Mouse (Mus musculus) intestine, embryonic 14.5 days (tissue): ENCODE data around the gene Vti1a. TPM values are rescaled to one million over a fixed set of nuclear protein-coding genes. Genes with fewer than 3 reads are reported as not detected.
A peak's percentile ranks its signal among the peaks of the same experiment; 100 is the strongest.

ENCODE experiments used
- ATAC-seq: fragments of 200-750 bp; cut with Nextera tagmentation; replicated peaks from 2 replicates; pipeline ENCODE4 v1.8.0; 2017; ENCODE audit warnings: low read depth, moderate number of reproducible peaks, moderate TSS enrichment, moderate library complexity; ENCODE audit not compliant: low FRiP score, low TSS enrichment
- DNase-seq: peaks from one replicate; pipeline ENCODE4 v3.0.0-alpha.2; 2018; ENCODE audit warnings: low spot score
- H3K27ac ChIP-seq: fragments of 300-500 bp; sonication (generic); 2 replicates; pipeline ENCODE4 v1.5.1; 2014; ENCODE audit warnings: low read depth, mild to moderate bottlenecking, control low read depth
- H3K27me3 ChIP-seq: fragments of 300-500 bp; sonication (generic); replicated peaks from 2 replicates; pipeline ENCODE4 v1.6.1; 2014; ENCODE audit warnings: low read length, control low read depth; ENCODE audit not compliant: control insufficient read depth, insufficient read depth
- H3K36me3 ChIP-seq: fragments of 300-500 bp; sonication (generic); 2 replicates; pipeline ENCODE4 v1.6.1; 2014; ENCODE audit warnings: low read length, control low read depth; ENCODE audit not compliant: control insufficient read depth, insufficient read depth
- H3K4me1 ChIP-seq: fragments of 300-500 bp; sonication (generic); replicated peaks from 2 replicates; pipeline ENCODE4 v1.6.1; 2014; ENCODE audit warnings: low read length, control low read depth, mixed read lengths; ENCODE audit not compliant: control insufficient read depth, insufficient read depth
- H3K4me2 ChIP-seq: fragments of 300-500 bp; sonication (generic); 2 replicates; pipeline ENCODE4 v1.6.1; 2014; ENCODE audit warnings: low read length
- H3K4me3 ChIP-seq: fragments of 300-500 bp; sonication (generic); 2 replicates; pipeline ENCODE4 v1.5.1; 2014; ENCODE audit warnings: low read depth, low read length, control low read depth, mixed read lengths
- H3K9ac ChIP-seq: fragments of 300-500 bp; sonication (generic); 2 replicates; pipeline ENCODE4 v1.6.1; 2014; ENCODE audit warnings: mild to moderate bottlenecking, low read length
- H3K9me3 ChIP-seq: fragments of 300-500 bp; sonication (generic); 2 replicates; pipeline ENCODE4 v1.6.1; 2016; ENCODE audit warnings: low read length, control low read depth; ENCODE audit not compliant: control insufficient read depth
- WGBS: fragments of 180-500 bp; shearing (Covaris S2); extraction: QIAGEN DNeasy Blood & Tissue Kit; methylation state at CpG from one replicate; pipeline ENCODE4 v1.1.7; 2014; 5-methylcytosine and 5-hydroxymethylcytosine counted together
- polyA plus RNA-seq: library from polyadenylated mRNA; unstranded; fragments of >200 nt; fragmentation: Nextera tagmentation; extraction: Ambion mirVana; gene quantifications from 2 replicates; pipeline ENCODE4 v1.2.1, GENCODE M21; 2014

Vti1a gene
- polyA plus RNA-seq, 1 experiment from 2014 or later, result 23.5 TPM

DNA sequence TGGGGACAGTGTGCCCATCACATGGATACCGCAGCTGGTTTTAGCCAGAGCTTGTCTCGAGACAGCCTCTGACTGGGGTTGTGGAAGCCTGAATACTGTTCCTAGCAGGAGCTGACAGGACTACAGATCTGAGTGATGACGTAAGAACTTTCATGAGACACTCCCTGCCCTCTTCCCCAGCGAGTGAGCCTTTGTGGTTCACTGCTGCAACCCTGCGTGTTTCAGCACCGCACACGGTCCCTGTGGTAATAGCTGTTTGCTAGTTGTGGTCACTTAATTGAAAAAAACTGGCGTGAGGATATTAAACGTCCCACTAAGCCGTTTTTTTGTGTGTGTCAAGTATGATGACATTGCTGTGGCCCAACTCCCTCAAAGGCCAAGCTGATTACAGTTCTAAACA lies 232.6 kb downstream of the Vti1a start:
- no peak overlapping the region for H3K4me3 ChIP-seq
- no peaks in the 10 kb centered on the region for H3K4me1 ChIP-seq
- no peaks in the 10 kb centered on the region for H3K27me3 ChIP-seq
- H3K4me2 ChIP-seq, result no peak overlapping the region
- no peak overlapping the region for H3K27ac ChIP-seq
- DNase-seq (peak; percentile 49), ATAC-seq (no peak)
- no peak overlapping the region for H3K9ac ChIP-seq
- no peaks in the 10 kb centered on the region for H3K36me3 ChIP-seq
- H3K9me3 ChIP-seq, result no peaks in the 10 kb centered on the region
- 83% methylated on average over 10 of the region's 10 CpGs for WGBS

DNA sequence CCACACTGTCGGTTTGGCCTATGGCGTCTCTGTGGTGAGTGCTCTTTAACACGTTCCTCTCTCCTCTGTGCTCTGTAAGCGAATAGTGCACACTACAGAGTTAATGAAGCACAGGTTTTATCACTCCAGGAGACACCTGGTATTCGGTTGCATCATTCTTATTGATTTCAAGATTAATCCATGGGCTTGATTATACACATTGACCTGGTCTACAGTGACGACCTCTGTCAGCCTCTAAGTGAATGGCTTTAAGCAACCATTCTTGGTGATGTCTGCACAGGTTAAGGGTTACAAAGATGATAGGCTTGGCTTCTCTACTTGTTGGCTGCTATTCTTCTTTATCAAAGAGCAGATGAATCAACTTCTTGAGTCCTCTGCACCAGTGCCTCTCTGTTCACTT lies 234.1 kb downstream of the Vti1a start:
- ATAC-seq (no peak), DNase-seq (no peak)
- no peaks in the 10 kb centered on the region for H3K27me3 ChIP-seq
- no peaks in the 10 kb centered on the region for H3K9me3 ChIP-seq
- no peaks in the 10 kb centered on the region for H3K36me3 ChIP-seq
- no peak overlapping the region for H3K4me3 ChIP-seq
- H3K4me2 ChIP-seq, result no peak overlapping the region
- H3K27ac ChIP-seq, result no peak overlapping the region
- 82% methylated on average over 6 of the region's 6 CpGs for WGBS
- H3K9ac ChIP-seq, result no peak overlapping the region
- no peaks in the 10 kb centered on the region for H3K4me1 ChIP-seq

- Histone ChIP-seq H3K9ac (no peak overlapping the region), H3K4me2 (no peak overlapping the region), H3K4me1 (peaks cover 11% of the 10 kb centered on the region; the same call in 1 of the 2 replicates), H3K27ac (no peak overlapping the region), H3K36me3 (no peaks in the 10 kb centered on the region), H3K27me3 (no peaks in the 10 kb centered on the region), H3K4me3 (no peak overlapping the region), H3K9me3 (no peaks in the 10 kb centered on the region)
- ATAC-seq, result no peak
- 59% methylated on average over 7 of the region's 7 CpGs for WGBS
- DNase-seq, result no peak
Observed at GRCm38 (mm10) chr19:55552339-55552738, 236.2 kb downstream of the Vti1a start.

- no peaks in the 10 kb centered on the region for H3K36me3 ChIP-seq
- no peaks in the 10 kb centered on the region for H3K9me3 ChIP-seq
- 61% methylated on average over 7 of the region's 7 CpGs for WGBS
- no peak overlapping the region for H3K9ac ChIP-seq
- no peaks in the 10 kb centered on the region for H3K27me3 ChIP-seq
- ATAC-seq (no peak), DNase-seq (no peak)
- H3K4me3 ChIP-seq, result no peak overlapping the region
- no peak overlapping the region for H3K4me2 ChIP-seq
- H3K27ac ChIP-seq, result no peak overlapping the region
- peaks cover 11% of the 10 kb centered on the region; the same call in 1 of the 2 replicates for H3K4me1 ChIP-seq
Observed at GRCm38 (mm10) chr19:55552861-55553260, 236.8 kb downstream of the Vti1a start.

DNA sequence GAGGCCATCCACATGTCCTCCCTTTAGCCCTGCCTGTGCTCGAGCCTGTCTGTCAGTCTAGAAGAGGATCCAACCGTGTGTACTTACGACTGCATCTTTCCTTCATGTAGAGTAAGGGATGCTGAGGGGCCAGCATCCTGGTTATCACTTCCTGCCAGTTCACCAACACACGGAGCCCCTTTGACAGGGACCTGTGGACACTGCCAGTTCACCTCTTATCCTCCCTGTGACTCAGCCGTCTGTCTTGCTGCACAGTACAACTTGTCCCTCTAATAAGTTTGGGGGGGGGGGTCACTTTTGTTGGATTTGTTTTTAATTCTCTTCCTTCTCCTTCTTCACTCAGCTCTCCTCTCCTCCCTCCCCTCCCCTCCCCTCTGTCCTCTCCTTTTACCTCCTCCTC lies 238.2 kb downstream of the Vti1a start:
- Histone ChIP-seq H3K4me3 (no peak overlapping the region), H3K27ac (no peak overlapping the region), H3K36me3 (no peaks in the 10 kb centered on the region), H3K4me2 (no peak overlapping the region), H3K9me3 (no peaks in the 10 kb centered on the region), H3K27me3 (no peaks in the 10 kb centered on the region), H3K9ac (no peak overlapping the region), H3K4me1 (peaks cover 11% of the 10 kb centered on the region; the same call in 1 of the 2 replicates)
- ATAC-seq, result no peak
- no peak for DNase-seq
- WGBS, result 64% methylated on average over 5 of the region's 5 CpGs

- H3K9ac ChIP-seq, result no peak overlapping the region
- no peaks in the 10 kb centered on the region for H3K9me3 ChIP-seq
- WGBS, result 75% methylated on average over 9 of the region's 9 CpGs
- no peak for ATAC-seq
- H3K4me3 ChIP-seq, result no peak overlapping the region
- no peak overlapping the region for H3K27ac ChIP-seq
- H3K4me1 ChIP-seq, result peaks cover 11% of the 10 kb centered on the region; the same call in 1 of the 2 replicates
- no peak overlapping the region for H3K4me2 ChIP-seq
- no peaks in the 10 kb centered on the region for H3K36me3 ChIP-seq
- DNase-seq, result no peak
- H3K27me3 ChIP-seq, result no peaks in the 10 kb centered on the region
Observed at GRCm38 (mm10) chr19:55554703-55555102, 238.6 kb downstream of the Vti1a start.

DNA sequence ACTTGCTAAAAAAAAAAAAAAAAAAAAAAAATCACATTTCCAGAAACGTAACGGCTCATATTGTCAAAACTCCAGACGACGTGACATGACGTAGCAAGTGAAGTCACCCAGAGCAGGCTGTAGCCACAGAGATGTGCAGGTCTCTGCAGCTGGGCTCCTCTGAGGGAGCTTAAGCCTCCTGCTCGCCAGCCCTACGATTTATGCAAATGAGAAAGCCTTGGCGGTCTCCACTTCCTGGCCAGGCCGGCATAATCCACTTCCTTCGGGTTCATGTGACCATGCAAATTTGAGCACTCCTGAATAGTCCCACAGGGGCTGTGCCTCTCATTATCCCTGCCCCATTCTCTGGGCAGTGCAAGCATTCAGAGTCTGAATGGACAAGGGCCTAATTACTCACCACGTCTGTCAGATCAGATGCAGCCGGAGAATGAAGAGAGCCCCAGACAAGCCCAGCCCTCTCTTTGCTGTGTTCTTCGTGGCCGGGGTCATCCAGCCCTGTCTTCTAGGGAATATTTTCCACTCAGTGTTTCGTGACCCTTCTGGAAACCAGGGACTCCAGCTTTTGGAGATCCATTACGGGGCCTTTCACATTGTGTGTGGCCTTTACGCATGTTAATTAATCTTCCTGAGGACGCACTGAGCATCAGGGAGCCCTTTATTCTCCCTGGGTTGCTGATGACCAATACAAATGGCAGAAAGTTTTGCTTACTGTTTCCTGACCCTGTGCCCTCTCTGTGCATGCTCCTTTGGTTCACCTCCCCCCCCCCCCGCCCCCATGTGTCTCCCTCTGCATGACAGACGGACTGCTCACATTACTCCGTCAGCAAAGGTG lies 240.3 kb downstream of the Vti1a start:
- no peak overlapping the region for H3K9ac ChIP-seq
- 19% methylated on average over 21 of the region's 21 CpGs for whole genome bisulfite sequencing
- peak; percentile 74 for DNase-seq

GRCm38 (mm10) chr19:55559331-55559730 lies 243.2 kb downstream of the Vti1a start:
- H3K9ac ChIP-seq, result no peak overlapping the region
- no peaks in the 10 kb centered on the region for H3K27me3 ChIP-seq
- DNase-seq (no peak), ATAC-seq (no peak)
- H3K36me3 ChIP-seq, result no peaks in the 10 kb centered on the region
- no peak overlapping the region for H3K4me2 ChIP-seq
- 58% methylated on average over 12 of the region's 12 CpGs for WGBS
- no peak overlapping the region for H3K27ac ChIP-seq
- peaks cover 22% of the 10 kb centered on the region for H3K4me1 ChIP-seq
- H3K4me3 ChIP-seq, result no peak overlapping the region
- no peaks in the 10 kb centered on the region for H3K9me3 ChIP-seq

More for the DNA sequence above, 240.3 kb downstream of the Vti1a start:
- Histone ChIP-seq H3K4me3 (peak overlapping the region; percentile 16), H3K4me1 (peaks cover 15% of the 10 kb centered on the region), H3K4me2 (peak overlapping the region; percentile 45), H3K9me3 (no peaks in the 10 kb centered on the region), H3K27me3 (no peaks in the 10 kb centered on the region), H3K27ac (peak overlapping the region; percentile 57), H3K36me3 (no peaks in the 10 kb centered on the region)
- peak; percentile 89 for ATAC-seq
